Comparison of ENCODE assay signal across 12 mouse cellular contexts in the genomic region with DNA sequence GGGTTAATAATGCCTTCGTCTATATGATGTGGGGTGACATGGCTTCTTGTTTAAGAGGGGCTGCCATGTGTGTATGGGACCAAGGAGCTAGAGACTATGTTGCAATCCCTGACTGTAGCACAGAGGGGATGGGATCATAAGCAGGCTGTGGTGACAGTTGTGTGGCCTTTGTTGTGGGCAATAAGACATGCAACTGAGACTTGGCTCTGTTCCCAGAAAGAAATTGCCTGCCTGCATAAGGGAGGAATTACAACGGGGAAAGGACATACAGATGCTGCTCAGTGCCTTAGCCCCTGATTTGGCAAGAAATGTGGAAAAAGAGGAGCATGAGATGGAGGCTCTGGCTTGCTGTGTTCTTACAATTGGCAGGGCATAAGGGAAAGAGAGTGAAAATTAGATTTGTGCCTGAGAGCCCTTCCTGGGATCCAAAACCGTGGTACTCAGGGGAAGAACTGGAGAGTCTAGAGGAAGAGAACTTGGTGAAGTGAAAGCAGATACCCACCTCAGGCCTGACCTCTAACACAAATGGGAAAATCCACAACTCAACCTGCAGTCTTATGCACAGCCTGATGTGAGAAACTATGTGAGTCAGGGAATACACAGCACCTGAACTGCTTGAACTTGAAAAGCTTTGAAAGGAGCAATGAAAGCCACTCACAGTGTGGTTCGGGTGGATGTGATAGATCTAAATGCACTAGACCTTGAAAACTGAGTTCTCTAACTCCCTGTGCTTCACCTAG.
A peak's percentile ranks its signal among the peaks of the same experiment; 100 is the strongest.
DNase-seq lines count a peak whose midpoint lies in the region; ATAC-seq and TF ChIP-seq lines count a peak whose summit lies in the region.
"Had no signal": no experiment of that assay in that cellular context is flagged by ENCODE, and none has a peak within 500 bp of the region (broad histone marks: within the 10 kb centered on the region; RNA-seq: fewer than 3 reads in every experiment).

No protein-coding gene starts in this region.

- H3K9ac ChIP-seq in forebrain, postnatal 0 days: no peak overlapping the region
- H3K9ac ChIP-seq in midbrain, embryonic 16.5 days (ENCODE audit: low read depth, low read length): no peak overlapping the region
- H3K9ac ChIP-seq: liver, embryonic 12.5 days had no signal

- no peak for TF ChIP-seq CTCF in left cerebral cortex, adult 2 months (IDR thresholded peaks at IDR 0.05)
- no peak for TF ChIP-seq CTCF in forebrain, postnatal 0 days (IDR thresholded peaks at IDR 0.05; ENCODE audit: low read depth)

- H3K27ac ChIP-seq in left cerebral cortex, adult 2 months: no peak overlapping the region
- H3K27ac ChIP-seq in forebrain, postnatal 0 days (ENCODE audit: low read depth, low read length): no peak overlapping the region
- no peak overlapping the region for H3K27ac ChIP-seq in midbrain, embryonic 16.5 days (ENCODE audit: low read length)
- H3K27ac ChIP-seq: liver, embryonic 12.5 days had no signal

- no peaks in the 10 kb centered on the region for H3K36me3 ChIP-seq in forebrain, postnatal 0 days (ENCODE audit: insufficient read depth)
- H3K36me3 ChIP-seq in midbrain, embryonic 16.5 days (ENCODE audit: control insufficient read depth, insufficient read depth, low read length): no peaks in the 10 kb centered on the region
- H3K36me3 ChIP-seq: liver, embryonic 12.5 days had no signal

- peak; percentile 93 for ATAC-seq in forebrain, postnatal 0 days
- ATAC-seq in midbrain, embryonic 16.5 days: peak; percentile 85
- ATAC-seq: liver, embryonic 12.5 days; Patski had no signal

- H3K4me1 ChIP-seq in forebrain, postnatal 0 days (ENCODE audit: insufficient read depth): no peaks in the 10 kb centered on the region
- H3K4me1 ChIP-seq in midbrain, embryonic 16.5 days (ENCODE audit: control insufficient read depth, insufficient read depth, low read length): no peaks in the 10 kb centered on the region
- H3K4me1 ChIP-seq: liver, embryonic 12.5 days had no signal

- no peak overlapping the region for H3K4me2 ChIP-seq in forebrain, postnatal 0 days (ENCODE audit: low read depth)
- H3K4me2 ChIP-seq in midbrain, embryonic 16.5 days (ENCODE audit: low read length): no peak overlapping the region
- H3K4me2 ChIP-seq: liver, embryonic 12.5 days had no signal

- H3K27me3 ChIP-seq in forebrain, postnatal 0 days (ENCODE audit: insufficient read depth, low read length): no peaks in the 10 kb centered on the region
- no peaks in the 10 kb centered on the region for H3K27me3 ChIP-seq in midbrain, embryonic 16.5 days (ENCODE audit: control insufficient read depth, insufficient read depth, low read depth, low read length)
- H3K27me3 ChIP-seq: liver, embryonic 12.5 days; Patski had no signal

- H3K9me3 ChIP-seq in forebrain, postnatal 0 days (ENCODE audit: low read length): no peaks in the 10 kb centered on the region
- H3K9me3 ChIP-seq in midbrain, embryonic 16.5 days (replicated peaks; ENCODE audit: control insufficient read depth, low read length, poor library complexity, severe bottlenecking): no peaks in the 10 kb centered on the region
- H3K9me3 ChIP-seq: liver, embryonic 12.5 days had no signal

- 34% methylated on average over 4 of the region's 4 CpGs for WGBS in forebrain, postnatal 0 days
- 42% methylated on average over 4 of the region's 4 CpGs for WGBS in midbrain, embryonic 16.5 days

- intact Hi-C loops in left cerebral cortex, postnatal 10 days (cut with DNase I): no loop called here
- intact Hi-C loops in left cerebral cortex, adult 2 months (cut with DNase I): no loop called here
- intact Hi-C loops in gastrocnemius, postnatal 36 days (cut with DNase I): no loop called here

- H3K4me3 ChIP-seq in left cerebral cortex, adult 2 months: no peak overlapping the region
- no peak overlapping the region for H3K4me3 ChIP-seq in forebrain, postnatal 0 days (ENCODE audit: low read depth, low read length)
- no peak overlapping the region for H3K4me3 ChIP-seq in midbrain, embryonic 16.5 days (ENCODE audit: low read depth, low read length)
- H3K4me3 ChIP-seq: liver, embryonic 12.5 days had no signal

- DNase-seq in left cerebral cortex, postnatal 10 days (ENCODE audit: extremely low spot score in 1 of 2, low spot score in 2 of 2): peak; percentile 5 to 16
- no peak for DNase-seq in left cerebral cortex, adult 2 months (ENCODE audit: extremely low spot score in 1 of 2, low spot score in 2 of 2)
- peak; percentile 24 for DNase-seq in brain, embryonic 18.5 days (ENCODE audit: low read depth, low spot score)
- peak; percentile 51 for DNase-seq in forebrain, postnatal 0 days
- no peak for DNase-seq in gastrocnemius, postnatal 36 days
- DNase-seq in natural killer cell, adult 2 months (ENCODE audit: low spot score in 2 of 2): no peak
- DNase-seq in gastrocnemius, postnatal 25 days: no peak
- DNase-seq: cerebellum, adult 11 months; thymus, postnatal 14 days had no signal

Comparison
In these comparisons a context has a peak if more than half of its experiments do, and no peak if none do; other contexts are left out.
1. DNase-seq: peak in left cerebral cortex, postnatal 10 days (2 of 2), brain, embryonic 18.5 days (single experiment) and forebrain, postnatal 0 days (single experiment); none in left cerebral cortex, adult 2 months (0 of 2), gastrocnemius, postnatal 36 days (0 of 2), natural killer cell, adult 2 months (0 of 2) and gastrocnemius, postnatal 25 days (single experiment).